ENCODE assay signal across 18 mouse cellular contexts in the genomic region with DNA sequence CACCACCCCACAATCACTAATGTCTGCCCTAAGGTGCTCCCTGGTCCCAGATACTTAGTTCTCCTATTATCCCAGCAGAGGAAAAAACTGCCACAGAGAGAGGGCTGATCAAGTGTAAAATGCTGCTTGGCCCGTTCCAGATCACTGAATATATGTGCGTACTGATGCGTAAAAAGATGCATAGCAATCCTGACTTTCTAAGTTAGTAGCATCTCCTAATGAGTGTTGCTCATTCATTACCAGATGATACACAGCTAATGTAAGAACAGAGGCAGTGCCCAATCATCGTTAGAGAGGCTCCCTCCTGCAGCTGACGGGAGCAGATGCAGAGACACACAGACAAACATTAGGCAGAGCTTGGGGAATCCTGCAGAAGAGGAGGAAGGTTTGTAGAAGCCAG.
"Had no signal": no experiment of that assay in that cellular context is flagged by ENCODE, and none has a peak within 500 bp of the region (broad histone marks: within the 10 kb centered on the region; RNA-seq: fewer than 3 reads in every experiment).

No protein-coding gene starts in this region.

- H3K4me1 ChIP-seq: midbrain, embryonic 10.5 days; midbrain, embryonic 12.5 days; neural tube, embryonic 13.5 days; neural tube, embryonic 15.5 days had no signal

- H3K27ac ChIP-seq: midbrain, embryonic 10.5 days; midbrain, embryonic 12.5 days; neural tube, embryonic 13.5 days; neural tube, embryonic 15.5 days had no signal

- H3K27me3 ChIP-seq: midbrain, embryonic 12.5 days; neural tube, embryonic 13.5 days; neural tube, embryonic 15.5 days had no signal

- H3K4me2 ChIP-seq: lung, embryonic 14.5 days; midbrain, embryonic 12.5 days; neural tube, embryonic 13.5 days; neural tube, embryonic 15.5 days had no signal

- H3K9ac ChIP-seq: lung, embryonic 14.5 days; midbrain, embryonic 12.5 days; neural tube, embryonic 13.5 days; neural tube, embryonic 15.5 days had no signal

- H3K36me3 ChIP-seq: midbrain, embryonic 10.5 days; midbrain, embryonic 12.5 days; neural tube, embryonic 13.5 days; neural tube, embryonic 15.5 days had no signal

- DNase-seq: lung, adult 18-20 months; lung, embryonic 14.5 days; lung, postnatal 10 days; lung, postnatal 4 days; midbrain, embryonic 14.5 days; right cerebral cortex, adult 18-20 months; right cerebral cortex, postnatal 25 days; right cerebral cortex, postnatal 4 days; spleen, adult 18-20 months; thymus, adult 18-20 months; thymus, postnatal 14 days; thymus, postnatal 36 days had no signal

- ATAC-seq: midbrain, embryonic 16.5 days had no signal

- H3K4me3 ChIP-seq: midbrain, embryonic 10.5 days; midbrain, embryonic 12.5 days; myocyte; neural tube, embryonic 13.5 days; neural tube, embryonic 15.5 days had no signal

- H3K9me3 ChIP-seq: midbrain, embryonic 10.5 days; midbrain, embryonic 12.5 days; neural tube, embryonic 13.5 days; neural tube, embryonic 15.5 days had no signal
